Mouse (Mus musculus): Measurements from ENCODE around the gene Wnk1. TPM values are rescaled to one million over a fixed set of nuclear protein-coding genes. Genes with fewer than 3 reads are reported as not detected.

Gene Wnk1
- polyA plus RNA-seq, 1 experiment from 2014 or later: 59.3 TPM

- Histone ChIP-seq H3K36me3 (ENCODE audit: control insufficient read depth, insufficient read depth, low read length) (no peaks in the 10 kb centered on the region), H3K4me2 (no peak overlapping the region), H3K4me1 (ENCODE audit: control insufficient read depth, insufficient read depth, low read length) (no peaks in the 10 kb centered on the region), H3K9ac (ENCODE audit: low read length) (no peak overlapping the region), H3K27ac (ENCODE audit: low read depth, low read length) (no peak overlapping the region), H3K9me3 (ENCODE audit: control insufficient read depth, low read length) (no peaks in the 10 kb centered on the region), H3K27me3 (ENCODE audit: control insufficient read depth, insufficient read depth, low read length) (no peaks in the 10 kb centered on the region), H3K4me3 (ENCODE audit: low read depth, low read length) (no peak overlapping the region)
- ATAC-seq (ENCODE audit: low FRiP score) (no peak), DNase-seq (ENCODE audit: low spot score, missing footprints) (no peak)
- 80% methylated on average over 7 of the region's 7 CpGs for WGBS
These were observed 9.3 kb upstream of the Wnk1 start for GRCm38 (mm10) chr6:120047705-120048292.

- H3K9me3 ChIP-seq (ENCODE audit: control insufficient read depth, low read length): no peaks in the 10 kb centered on the region
- H3K9ac ChIP-seq (ENCODE audit: low read length): no peak overlapping the region
- H3K27me3 ChIP-seq (ENCODE audit: control insufficient read depth, insufficient read depth, low read length): no peaks in the 10 kb centered on the region
- ATAC-seq (ENCODE audit: low FRiP score): no peak
- H3K4me2 ChIP-seq: no peak overlapping the region
- WGBS: 84% methylated on average over 4 of the region's 4 CpGs
- no peak overlapping the region for H3K4me3 ChIP-seq (ENCODE audit: low read depth, low read length)
- no peaks in the 10 kb centered on the region for H3K36me3 ChIP-seq (ENCODE audit: control insufficient read depth, insufficient read depth, low read length)
- DNase-seq (ENCODE audit: low spot score, missing footprints): no peak
- no peak overlapping the region for H3K27ac ChIP-seq (ENCODE audit: low read depth, low read length)
- H3K4me1 ChIP-seq (ENCODE audit: control insufficient read depth, insufficient read depth, low read length): no peaks in the 10 kb centered on the region
These were observed 6.9 kb upstream of the Wnk1 start for GRCm38 (mm10) chr6:120045406-120045805.

GRCm38 (mm10) chr6:120042632-120043220 lies 4.3 kb upstream of the Wnk1 start:
- Histone ChIP-seq H3K36me3 (ENCODE audit: control insufficient read depth, insufficient read depth, low read length) (no peaks in the 10 kb centered on the region), H3K4me3 (ENCODE audit: low read depth, low read length) (no peak overlapping the region)
- WGBS: 84% methylated on average over 1 of the region's 1 CpGs

DNA sequence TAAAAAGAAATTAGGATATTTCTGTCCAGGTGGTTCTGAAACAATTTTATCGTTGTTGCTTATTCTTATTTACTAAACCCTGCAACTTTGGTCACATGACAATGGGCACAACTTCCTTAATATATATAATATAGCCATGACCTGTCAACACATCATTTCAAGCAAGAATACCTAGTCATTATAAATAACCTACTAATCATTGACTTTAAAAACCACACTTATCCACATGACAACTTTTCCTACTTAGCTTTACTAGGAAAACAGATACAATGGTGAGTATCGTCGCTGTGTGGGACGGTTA lies 2.0 kb upstream of the Wnk1 start:
- no peaks in the 10 kb centered on the region for H3K9me3 ChIP-seq (ENCODE audit: control insufficient read depth, low read length)
- peaks cover 12% of the 10 kb centered on the region for H3K4me1 ChIP-seq (ENCODE audit: control insufficient read depth, insufficient read depth, low read length)
- 92% methylated on average over 4 of the region's 4 CpGs for WGBS
- H3K4me3 ChIP-seq (ENCODE audit: low read depth, low read length): no peak overlapping the region
- no peak overlapping the region for H3K27ac ChIP-seq (ENCODE audit: low read depth, low read length)
- H3K4me2 ChIP-seq: no peak overlapping the region
- H3K27me3 ChIP-seq (ENCODE audit: control insufficient read depth, insufficient read depth, low read length): no peaks in the 10 kb centered on the region
- no peak for ATAC-seq (ENCODE audit: low FRiP score)
- no peak for DNase-seq (ENCODE audit: low spot score, missing footprints)
- no peaks in the 10 kb centered on the region for H3K36me3 ChIP-seq (ENCODE audit: control insufficient read depth, insufficient read depth, low read length)
- H3K9ac ChIP-seq (ENCODE audit: low read length): no peak overlapping the region

More at GRCm38 (mm10) chr6:120042632-120043220, 4.3 kb upstream of the Wnk1 start:
- H3K27me3 ChIP-seq (ENCODE audit: control insufficient read depth, insufficient read depth, low read length): no peaks in the 10 kb centered on the region
- no peaks in the 10 kb centered on the region for H3K9me3 ChIP-seq (ENCODE audit: control insufficient read depth, low read length)
- H3K9ac ChIP-seq (ENCODE audit: low read length): no peak overlapping the region
- no peak overlapping the region for H3K4me2 ChIP-seq
- no peak for ATAC-seq (ENCODE audit: low FRiP score)
- no peak for DNase-seq (ENCODE audit: low spot score, missing footprints)
- no peaks in the 10 kb centered on the region for H3K4me1 ChIP-seq (ENCODE audit: control insufficient read depth, insufficient read depth, low read length)
- H3K27ac ChIP-seq (ENCODE audit: low read depth, low read length): no peak overlapping the region

DNA sequence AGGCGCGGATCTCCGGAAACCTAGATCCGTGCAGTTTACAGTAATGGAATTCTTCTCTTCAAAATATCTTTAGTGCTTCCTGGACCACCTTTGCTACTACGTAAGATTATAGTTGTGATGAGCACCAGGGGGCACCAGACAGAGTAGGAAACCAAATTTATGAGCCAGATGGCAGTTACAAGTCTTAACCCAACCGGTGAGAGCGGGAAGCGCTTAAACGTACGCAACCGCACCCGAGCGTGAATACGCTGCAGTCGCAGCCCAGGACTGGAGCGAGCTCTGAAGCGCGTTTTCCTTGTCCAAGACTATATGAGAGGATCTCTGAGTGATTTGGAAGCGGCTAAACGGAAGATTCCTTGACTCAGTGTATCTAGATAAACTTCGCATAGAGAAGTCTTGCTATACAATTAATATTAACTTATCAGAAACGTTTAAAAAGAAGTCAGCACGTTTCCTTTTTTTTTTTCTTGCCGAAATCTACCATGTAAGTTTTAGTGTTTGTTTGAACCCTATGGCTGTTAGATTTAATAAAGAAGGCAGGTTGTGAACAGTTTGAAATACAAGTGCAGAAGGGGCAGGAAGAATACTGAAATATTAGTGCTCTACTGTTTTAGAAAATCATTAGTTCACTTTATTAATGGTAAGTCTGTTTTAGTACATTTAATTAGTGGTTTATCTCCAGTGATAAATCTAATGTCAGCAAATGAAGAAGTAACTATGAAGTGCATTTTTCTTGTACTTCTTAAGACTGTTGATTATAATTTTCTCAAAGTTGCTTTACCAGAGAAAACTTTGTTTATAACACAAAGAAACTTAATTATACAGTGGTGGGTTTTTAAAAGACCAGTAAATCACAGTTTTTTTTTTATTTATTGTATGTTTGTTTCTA lies 1.4 kb upstream of the Wnk1 start:
- Histone ChIP-seq H3K36me3 (ENCODE audit: control insufficient read depth, insufficient read depth, low read length) (no peaks in the 10 kb centered on the region), H3K4me3 (ENCODE audit: low read depth, low read length) (peak overlapping the region; percentile 84), H3K4me2 (peak overlapping the region; percentile 77), H3K9me3 (ENCODE audit: control insufficient read depth, low read length) (no peaks in the 10 kb centered on the region), H3K27ac (ENCODE audit: low read depth, low read length) (no peak overlapping the region), H3K9ac (ENCODE audit: low read length) (peak overlapping the region; percentile 57), H3K27me3 (ENCODE audit: control insufficient read depth, insufficient read depth, low read length) (no peaks in the 10 kb centered on the region), H3K4me1 (ENCODE audit: control insufficient read depth, insufficient read depth, low read length) (peaks cover 15% of the 10 kb centered on the region)
- no peak for ATAC-seq (ENCODE audit: low FRiP score)
- 2% methylated on average over 24 of the region's 24 CpGs for WGBS
- DNase-seq (ENCODE audit: low spot score, missing footprints): peak; percentile 94

DNA sequence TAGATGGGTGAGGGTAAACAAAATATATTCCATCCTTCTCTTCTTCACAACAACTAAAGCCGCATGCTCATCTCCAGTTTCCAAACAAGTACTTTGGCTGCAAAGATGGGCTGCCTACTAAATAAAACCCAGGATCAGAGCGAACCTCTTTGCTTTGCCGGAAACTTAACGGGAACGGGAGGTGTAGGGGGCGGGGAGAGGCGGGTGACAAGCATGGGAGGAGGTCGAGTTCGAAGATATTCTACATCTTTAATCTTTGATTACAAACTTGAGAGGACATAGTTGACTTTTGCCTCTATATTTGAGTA lies 738 bp upstream of the Wnk1 start:
- WGBS: under 1% methylated on average over 9 of the region's 9 CpGs
- H3K36me3 ChIP-seq (ENCODE audit: control insufficient read depth, insufficient read depth, low read length): no peaks in the 10 kb centered on the region
- H3K4me3 ChIP-seq (ENCODE audit: low read depth, low read length): peak overlapping the region; percentile 84
- DNase-seq (ENCODE audit: low spot score, missing footprints) (no peak), ATAC-seq (ENCODE audit: low FRiP score) (no peak)
- peaks cover 16% of the 10 kb centered on the region for H3K4me1 ChIP-seq (ENCODE audit: control insufficient read depth, insufficient read depth, low read length)
- peak overlapping the region; percentile 57 for H3K9ac ChIP-seq (ENCODE audit: low read length)
- no peaks in the 10 kb centered on the region for H3K9me3 ChIP-seq (ENCODE audit: control insufficient read depth, low read length)
- no peaks in the 10 kb centered on the region for H3K27me3 ChIP-seq (ENCODE audit: control insufficient read depth, insufficient read depth, low read length)
- H3K4me2 ChIP-seq: peak overlapping the region; percentile 77
- peak overlapping the region; percentile 46 for H3K27ac ChIP-seq (ENCODE audit: low read depth, low read length)

DNA sequence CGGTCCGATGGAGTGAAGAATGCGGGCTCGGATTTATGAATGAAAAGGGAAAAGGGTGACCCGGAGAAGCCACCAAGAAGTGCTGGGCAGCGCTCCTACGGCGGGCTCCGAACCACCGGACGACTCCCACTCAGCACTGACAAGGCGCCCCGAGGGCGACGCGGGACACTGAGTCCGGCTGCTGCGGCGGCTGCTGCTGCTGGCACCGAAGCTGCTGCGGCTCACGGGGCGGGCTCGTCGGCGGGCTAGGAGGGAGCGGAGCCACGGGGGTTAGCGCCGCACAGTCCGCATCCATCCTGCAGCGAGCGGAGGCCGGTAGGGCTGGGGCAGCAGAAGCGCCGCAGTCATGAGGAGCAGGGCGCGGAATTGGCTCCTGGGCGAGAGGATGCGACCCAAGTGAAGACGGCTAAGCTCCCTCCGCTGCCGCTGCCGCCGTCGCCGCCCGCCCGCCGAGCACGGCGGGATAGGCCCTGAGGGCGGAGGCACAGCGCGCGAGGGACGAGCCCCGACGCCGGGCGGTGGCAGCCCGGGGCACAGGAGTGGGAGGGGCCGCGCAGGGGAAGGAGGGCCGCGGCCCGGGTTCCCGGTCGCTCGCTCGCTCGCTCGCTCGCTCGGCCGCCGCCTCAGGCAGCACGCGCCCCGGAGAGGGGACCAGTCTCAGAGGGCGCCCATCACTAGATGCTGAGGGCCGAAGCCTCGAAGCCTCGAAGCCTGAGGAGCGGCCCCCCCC lies 671 bp downstream of the Wnk1 start:
- peak overlapping the region; percentile 96 for H3K27ac ChIP-seq (ENCODE audit: low read depth, low read length)
- no peaks in the 10 kb centered on the region for H3K9me3 ChIP-seq (ENCODE audit: control insufficient read depth, low read length)
- ATAC-seq (ENCODE audit: low FRiP score) (peak; percentile 74), DNase-seq (ENCODE audit: low spot score, missing footprints) (peak; percentile 95)
- peak overlapping the region; percentile 84 for H3K4me3 ChIP-seq (ENCODE audit: low read depth, low read length)
- under 1% methylated on average over 77 of the region's 85 CpGs for WGBS
- no peaks in the 10 kb centered on the region for H3K27me3 ChIP-seq (ENCODE audit: control insufficient read depth, insufficient read depth, low read length)
- H3K4me1 ChIP-seq (ENCODE audit: control insufficient read depth, insufficient read depth, low read length): peaks cover 16% of the 10 kb centered on the region
- H3K9ac ChIP-seq (ENCODE audit: low read length): peak overlapping the region; percentile 81
- peak overlapping the region; percentile 88 for H3K4me2 ChIP-seq
- H3K36me3 ChIP-seq (ENCODE audit: control insufficient read depth, insufficient read depth, low read length): no peaks in the 10 kb centered on the region

- no peaks in the 10 kb centered on the region for H3K36me3 ChIP-seq (ENCODE audit: control insufficient read depth, insufficient read depth, low read length)
- no peaks in the 10 kb centered on the region for H3K27me3 ChIP-seq (ENCODE audit: control insufficient read depth, insufficient read depth, low read length)
- peak; percentile 17; the same call in 1 of the 2 replicates for ATAC-seq (ENCODE audit: low FRiP score)
- peak overlapping the region; percentile 81 for H3K9ac ChIP-seq (ENCODE audit: low read length)
- peak overlapping the region; percentile 96 for H3K27ac ChIP-seq (ENCODE audit: low read depth, low read length)
- H3K4me1 ChIP-seq (ENCODE audit: control insufficient read depth, insufficient read depth, low read length): peaks cover 16% of the 10 kb centered on the region
- peak; percentile 95 for DNase-seq (ENCODE audit: low spot score, missing footprints)
- peak overlapping the region; percentile 84 for H3K4me3 ChIP-seq (ENCODE audit: low read depth, low read length)
- H3K9me3 ChIP-seq (ENCODE audit: control insufficient read depth, low read length): no peaks in the 10 kb centered on the region
- 0% methylated on average over 51 of the region's 51 CpGs for WGBS
- peak overlapping the region; percentile 88 for H3K4me2 ChIP-seq
These were observed 1.4 kb downstream of the Wnk1 start for GRCm38 (mm10) chr6:120037004-120037635.

Measured in midbrain, embryonic 11.5 days (tissue).